Mouse (Mus musculus): ENCODE data around the gene Wdr64.
A peak's percentile ranks its signal among the peaks of the same experiment; 100 is the strongest.

The Wdr64 gene

GRCm38 (mm10) chr1:175698293-175698692 lies at the start of gene Wdr64:
TSS of gene Wdr64 (plus strand) at chr1:175698593.
- no peak for DNase-seq

GRCm38 (mm10) chr1:175648615-175649014 lies 49.8 kb upstream of the Wdr64 start:
- no peak for DNase-seq

GRCm38 (mm10) chr1:175659900-175660299 lies 38.5 kb upstream of the Wdr64 start:
- DNase-seq, result no peak

- peak; percentile 9 for DNase-seq
These were observed 29.6 kb upstream of the Wdr64 start for GRCm38 (mm10) chr1:175668666-175669405.

GRCm38 (mm10) chr1:175669456-175669855 lies 28.9 kb upstream of the Wdr64 start:
- no peak for DNase-seq

GRCm38 (mm10) chr1:175670042-175670441 lies 28.4 kb upstream of the Wdr64 start:
- no peak for DNase-seq

GRCm38 (mm10) chr1:175671626-175672025 lies 26.8 kb upstream of the Wdr64 start:
- DNase-seq, result no peak

- no peak for DNase-seq
These were observed 24.6 kb upstream of the Wdr64 start for GRCm38 (mm10) chr1:175673563-175674325.

GRCm38 (mm10) chr1:175675116-175675515 lies 23.3 kb upstream of the Wdr64 start:
- no peak for DNase-seq

- DNase-seq, result no peak
These were observed 20.9 kb upstream of the Wdr64 start for GRCm38 (mm10) chr1:175677459-175677858.

GRCm38 (mm10) chr1:175680995-175681394 lies 17.4 kb upstream of the Wdr64 start:
- DNase-seq, result no peak

GRCm38 (mm10) chr1:175691686-175692245 lies 6.6 kb upstream of the Wdr64 start:
- no peak for DNase-seq

- peak; percentile 99 for DNase-seq
These were observed 6.0 kb upstream of the Wdr64 start, which contains the start of the genes Opn3 and Chml for GRCm38 (mm10) chr1:175692246-175692996. TSS of gene Opn3 (minus strand) at chr1:175692776. TSS of gene Chml (minus strand) at chr1:175692901.

GRCm38 (mm10) chr1:175692997-175693361 lies 5.4 kb upstream of the Wdr64 start:
- DNase-seq, result no peak

- no peak for DNase-seq
These were observed 4.9 kb upstream of the Wdr64 start for GRCm38 (mm10) chr1:175693429-175693960.

GRCm38 (mm10) chr1:175699375-175699774 lies 982 bp downstream of the Wdr64 start:
- DNase-seq, result no peak

- DNase-seq, result no peak
These were observed 1.4 kb downstream of the Wdr64 start for GRCm38 (mm10) chr1:175699796-175700195.

GRCm38 (mm10) chr1:175701145-175701544 lies 2.8 kb downstream of the Wdr64 start:
- DNase-seq, result no peak

- no peak for DNase-seq
These were observed 9.2 kb downstream of the Wdr64 start for GRCm38 (mm10) chr1:175707599-175707998.

- no peak for DNase-seq
These were observed 9.6 kb downstream of the Wdr64 start for GRCm38 (mm10) chr1:175708013-175708412.

- DNase-seq, result no peak
These were observed 14.0 kb downstream of the Wdr64 start for GRCm38 (mm10) chr1:175712338-175712909.

- DNase-seq, result no peak
These were observed 18.4 kb downstream of the Wdr64 start for GRCm38 (mm10) chr1:175716832-175717231.

Measured in liver (tissue).